Mouse (Mus musculus) small intestine, adult 2 months (tissue): ENCODE data around the gene Piezo1. TPM values are rescaled to one million over a fixed set of nuclear protein-coding genes. Genes with fewer than 3 reads are reported as not detected.

Source experiments
- H3K27ac ChIP-seq: fragments of 200-500 bp; 2 replicates; pipeline ENCODE4 v1.5.1; 2012; ENCODE audit warnings: low read depth, low read length, control low read depth, inconsistent platforms; ENCODE audit not compliant: insufficient read depth
- H3K27me3 ChIP-seq: fragments of 200-500 bp; 2 replicates; pipeline ENCODE4 v1.6.1; 2012; ENCODE audit warnings: mild to moderate bottlenecking, moderate library complexity, low read length, inconsistent platforms; ENCODE audit not compliant: control insufficient read depth, insufficient read depth
- H3K36me3 ChIP-seq: fragments of 200-500 bp; 2 replicates; pipeline ENCODE4 v1.6.1; 2012; ENCODE audit warnings: mild to moderate bottlenecking, low read length, control low read depth, inconsistent platforms; ENCODE audit not compliant: control insufficient read depth, insufficient read depth
- H3K4me1 ChIP-seq: fragments of 200-500 bp; 2 replicates; pipeline ENCODE4 v1.6.1; 2012; ENCODE audit warnings: low read length, inconsistent platforms, mixed read lengths; ENCODE audit not compliant: control insufficient read depth, insufficient read depth, insufficient read length
- H3K4me3 ChIP-seq: fragments of 200-500 bp; 2 replicates; pipeline ENCODE4 v1.5.1; 2012; ENCODE audit warnings: low read depth, mild to moderate bottlenecking, control low read depth, inconsistent platforms, low read length, moderate library complexity
- CTCF ChIP-seq: fragments of 200-500 bp; IDR thresholded peaks from 2 replicates; pipeline ENCODE4 v1.5.1; 2012; ENCODE audit warnings: low read depth, mild to moderate bottlenecking, control low read depth, inconsistent platforms, low read length, moderate library complexity, mixed read lengths; ENCODE audit not compliant: insufficient replicate concordance, insufficient read length; ENCODE audit errors: extremely low read depth
- POLR2A ChIP-seq: fragments of 200-500 bp; IDR thresholded peaks from 2 replicates; pipeline ENCODE4 v1.6.1; 2012; ENCODE audit warnings: low read depth, mild to moderate bottlenecking, control low read depth, inconsistent platforms, low read length, moderate library complexity
- WGBS: fragments of 180-500 bp; shearing (Covaris S2); methylation state at CpG from one replicate; pipeline ENCODE4 v1.1.7; 2018; 5-methylcytosine and 5-hydroxymethylcytosine counted together
- polyA plus RNA-seq: library from polyadenylated mRNA; depleted of rRNA; stranded (reverse); fragments of >200 nt; gene quantifications from 2 replicates; pipeline ENCODE4 v1.2.3, GENCODE M21; 2012

The Piezo1 gene
- polyA plus RNA-seq, 1 experiment = 36.4 TPM

DNA sequence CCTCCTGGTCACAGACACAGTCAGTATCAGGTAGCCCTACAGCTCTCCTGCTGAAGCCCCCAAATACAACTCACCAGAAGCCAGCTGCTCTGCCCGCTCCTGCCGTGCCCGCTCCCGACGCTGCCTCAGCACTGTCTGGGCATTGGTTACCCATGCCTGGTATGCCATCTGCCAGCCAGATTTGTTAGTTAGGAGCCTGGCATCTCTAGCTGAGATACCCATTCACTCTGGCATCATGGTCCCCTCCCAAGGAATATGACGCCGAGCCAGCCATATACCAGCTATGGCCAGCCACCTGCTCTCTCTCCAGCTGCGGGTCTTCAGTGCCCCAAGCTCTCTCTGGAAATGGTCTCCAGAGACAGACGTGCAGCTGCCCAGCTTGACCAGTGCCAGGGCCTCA is 62.7 kb downstream of the Piezo1 start:
- H3K4me1 ChIP-seq = no peaks in the 10 kb centered on the region
- WGBS = 94% methylated on average over 9 of the region's 9 CpGs
- H3K27me3 ChIP-seq = no peaks in the 10 kb centered on the region
- H3K4me3 ChIP-seq = no peak overlapping the region
- peaks cover 11% of the 10 kb centered on the region; the same call in 1 of the 2 replicates for H3K36me3 ChIP-seq
- TF ChIP-seq CTCF (no peak), POLR2A (no peak)
- H3K27ac ChIP-seq = no peak overlapping the region

DNA sequence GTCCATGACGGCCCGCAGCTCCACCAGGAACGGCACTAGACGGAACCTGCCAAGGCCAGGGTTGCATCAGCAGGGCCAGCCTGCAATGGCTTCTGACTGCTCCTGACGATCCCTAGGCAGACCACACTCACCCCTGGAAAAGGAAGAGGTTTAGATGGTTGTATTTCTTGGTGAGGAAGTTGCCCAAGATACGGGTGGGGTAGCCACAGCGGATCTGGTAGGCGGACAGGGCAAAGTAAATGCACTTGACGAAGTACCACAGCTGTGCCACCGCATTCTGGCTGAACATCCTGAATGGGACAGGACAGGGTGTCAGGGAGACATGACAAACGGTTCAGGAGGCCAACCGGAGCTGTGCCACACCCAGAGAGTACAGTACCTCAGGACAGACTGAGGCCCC is 66.3 kb downstream of the Piezo1 start:
- 74% methylated on average over 12 of the region's 12 CpGs for WGBS
- Histone ChIP-seq H3K27ac (no peak overlapping the region), H3K27me3 (no peaks in the 10 kb centered on the region), H3K4me3 (no peak overlapping the region), H3K36me3 (peaks cover 32% of the 10 kb centered on the region), H3K4me1 (no peaks in the 10 kb centered on the region)
- TF ChIP-seq CTCF (no peak), POLR2A (no peak)

DNA sequence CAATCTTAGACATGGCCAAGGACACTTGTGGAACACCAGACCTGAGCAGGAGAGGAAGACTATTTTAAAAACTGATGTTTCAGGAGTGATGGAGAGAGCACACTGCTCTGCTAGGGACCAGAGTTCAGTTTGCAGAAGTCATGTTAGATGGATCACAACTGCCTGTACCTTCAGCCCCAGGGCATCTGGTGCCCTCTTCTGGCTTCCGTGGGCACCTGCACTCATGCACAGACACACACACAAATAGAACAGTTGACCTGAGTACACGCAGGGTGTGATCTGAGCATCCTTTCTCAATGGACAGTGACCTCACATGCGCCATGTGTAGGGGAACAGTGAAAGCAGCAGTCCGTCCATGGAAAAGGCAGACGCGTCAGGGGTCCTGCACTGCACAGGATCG is 67.3 kb downstream of the Piezo1 start:
- no peak overlapping the region for H3K27ac ChIP-seq
- 98% methylated on average over 7 of the region's 7 CpGs for WGBS
- H3K4me3 ChIP-seq = no peak overlapping the region
- peaks cover 41% of the 10 kb centered on the region for H3K36me3 ChIP-seq
- H3K27me3 ChIP-seq = no peaks in the 10 kb centered on the region
- no peaks in the 10 kb centered on the region for H3K4me1 ChIP-seq
- no peak for TF ChIP-seq CTCF
- TF ChIP-seq POLR2A = no peak

DNA sequence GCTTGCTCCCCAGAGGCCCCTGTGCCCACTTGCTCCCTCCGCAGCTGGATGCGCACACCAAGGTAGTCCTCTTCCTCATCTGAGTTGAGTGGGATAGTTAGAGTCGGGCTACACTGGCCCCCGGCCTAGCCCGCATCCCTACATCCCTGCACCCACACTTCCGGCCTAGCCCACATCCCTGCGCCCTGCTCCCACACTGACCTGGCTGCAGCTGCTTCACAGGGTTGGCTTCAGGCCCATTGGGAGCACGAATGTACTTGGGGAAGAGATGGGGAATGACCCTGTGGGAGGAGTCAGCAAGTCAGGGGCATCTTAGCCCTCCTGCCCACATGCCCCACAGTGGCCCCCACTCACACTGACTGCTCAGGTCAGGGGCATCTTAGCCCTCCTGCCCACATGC is 68.7 kb downstream of the Piezo1 start:
- no peak overlapping the region for H3K27ac ChIP-seq
- H3K4me3 ChIP-seq = no peak overlapping the region
- TF ChIP-seq CTCF (no peak), POLR2A (no peak)
- no peaks in the 10 kb centered on the region for H3K4me1 ChIP-seq
- H3K27me3 ChIP-seq = no peaks in the 10 kb centered on the region
- WGBS = 94% methylated on average over 8 of the region's 8 CpGs
- peaks cover 51% of the 10 kb centered on the region for H3K36me3 ChIP-seq

DNA sequence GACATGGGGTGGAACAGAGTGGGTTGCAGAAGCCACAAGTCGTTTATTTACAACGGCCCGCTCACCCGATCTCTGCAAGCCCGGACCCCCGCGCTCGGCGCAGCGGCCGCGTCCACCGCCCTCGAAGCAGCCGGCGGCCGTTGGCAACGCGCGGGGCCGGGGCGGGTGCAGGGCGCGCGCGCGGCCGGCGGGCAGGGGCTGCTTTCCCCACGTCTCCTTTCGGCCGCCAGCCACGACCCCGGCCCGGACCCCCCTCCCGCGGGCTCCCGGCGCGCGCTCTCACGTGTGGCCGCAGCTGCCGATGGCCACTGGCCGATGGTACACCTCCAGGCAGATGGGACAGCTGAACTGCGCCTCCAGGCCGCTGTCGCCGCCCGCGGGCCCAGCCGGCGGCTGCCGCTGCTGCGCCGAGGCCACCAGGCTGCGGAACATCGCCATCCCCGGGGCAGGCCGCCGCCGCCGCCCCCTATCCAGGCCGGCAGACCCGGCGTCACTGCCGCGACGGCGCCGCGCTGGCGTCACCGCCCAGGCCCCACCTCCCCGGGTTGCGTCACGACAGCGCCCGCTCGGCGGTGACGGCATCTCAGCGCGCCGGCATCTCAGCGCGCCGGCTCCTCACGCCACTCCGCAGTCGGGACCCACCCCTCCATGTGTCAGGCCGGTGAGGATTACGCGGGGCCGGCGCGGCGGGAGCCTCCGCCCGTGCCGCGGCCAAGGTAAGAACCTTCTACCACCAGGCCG is 75.4 kb downstream of the Piezo1 start, which contains the start of the genes Rnf166 and Ctu2:
Gene Rnf166, minus strand, starts transcription at position 485 of the 741 bp plus-strand sequence.
Gene Ctu2, plus strand, starts transcription at position 564 of the 741 bp plus-strand sequence.
- TF ChIP-seq CTCF = no peak
- TF ChIP-seq POLR2A = no peak; the same call in 1 of the 2 replicates
- Histone ChIP-seq H3K36me3 (peaks cover 24% of the 10 kb centered on the region), H3K4me3 (peak within 1 kb of the TSS; percentile 95), H3K27ac (peak within 1 kb of the TSS; percentile 56), H3K27me3 (no peaks in the 10 kb centered on the region), H3K4me1 (peaks cover 14% of the 10 kb centered on the region; the same call in 1 of the 2 replicates)
- WGBS = under 1% methylated on average over 103 of the region's 103 CpGs

DNA sequence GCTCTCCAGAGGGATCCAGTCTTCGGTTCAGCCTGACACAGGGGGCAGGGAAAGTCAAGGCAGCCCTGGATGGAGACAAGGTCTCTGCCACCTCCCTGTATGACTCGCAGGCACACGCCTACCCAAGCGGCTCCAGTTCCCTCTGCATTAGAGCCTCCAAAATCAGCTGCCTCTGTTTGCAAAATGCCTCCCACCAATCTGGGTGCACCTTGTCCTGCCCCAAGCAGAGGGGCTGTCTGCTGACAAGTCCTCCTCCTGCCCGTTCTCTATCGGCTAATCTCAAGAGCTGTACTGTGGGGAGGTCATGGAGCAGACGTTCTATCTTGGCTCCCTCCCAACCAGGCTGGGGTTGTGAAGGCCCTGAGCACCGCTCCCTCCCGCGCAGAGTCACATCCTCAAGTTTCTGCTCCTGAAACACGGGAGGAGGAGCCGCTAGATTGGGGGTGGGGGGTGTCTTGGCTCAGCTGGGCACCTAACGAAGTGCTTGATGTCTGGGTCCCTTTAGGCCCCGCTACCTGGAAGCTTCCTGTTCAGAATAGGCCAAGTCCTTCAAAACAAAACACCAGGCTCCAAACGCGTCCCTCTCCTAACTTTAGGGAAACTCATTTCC is 76.1 kb downstream of the Piezo1 start:
- H3K4me3 ChIP-seq = peak overlapping the region; percentile 95
- peaks cover 24% of the 10 kb centered on the region for H3K36me3 ChIP-seq
- no peak for TF ChIP-seq CTCF
- TF ChIP-seq POLR2A = no peak
- peak overlapping the region; percentile 38 for H3K27ac ChIP-seq
- no peaks in the 10 kb centered on the region for H3K27me3 ChIP-seq
- peaks cover 14% of the 10 kb centered on the region; the same call in 1 of the 2 replicates for H3K4me1 ChIP-seq
- 1% methylated on average over 16 of the region's 16 CpGs for WGBS

- Histone ChIP-seq H3K27ac (peak overlapping the region; percentile 66), H3K4me3 (peak overlapping the region; percentile 19; the same call in 1 of the 2 replicates)
- 70% methylated on average over 8 of the region's 8 CpGs for WGBS
These were observed 77.2 kb downstream of the Piezo1 start for GRCm38 (mm10) chr8:122473911-122474421.

More at GRCm38 (mm10) chr8:122473911-122474421, 77.2 kb downstream of the Piezo1 start:
- Histone ChIP-seq H3K36me3 (peaks cover 17% of the 10 kb centered on the region), H3K27me3 (no peaks in the 10 kb centered on the region), H3K4me1 (peaks cover 14% of the 10 kb centered on the region; the same call in 1 of the 2 replicates)
- TF ChIP-seq POLR2A = no peak
- TF ChIP-seq CTCF = no peak
